Mouse (Mus musculus) heart, adult 2 months (tissue): Measurements from ENCODE around the gene Lmna. TPM values are rescaled to one million over a fixed set of nuclear protein-coding genes. Genes with fewer than 3 reads are reported as not detected.
A peak's percentile ranks its signal among the peaks of the same experiment; 100 is the strongest.

Experiments used
- DNase-seq, 2 experiments: peaks; one replicate each; pipeline ENCODE4 v3.0.0; 2021
- H3K27ac ChIP-seq: fragments of 200-600 bp; 2 replicates; pipeline ENCODE4 v1.8.1; 2022
- H3K27me3 ChIP-seq: fragments of 200-500 bp; 2 replicates; pipeline ENCODE4 v1.6.1; 2012; ENCODE audit warnings: mild to moderate bottlenecking, low read length, inconsistent platforms, mixed read lengths; ENCODE audit not compliant: control insufficient read depth, insufficient read depth
- H3K36me3 ChIP-seq: fragments of 200-500 bp; 2 replicates; pipeline ENCODE4 v1.6.1; 2012; ENCODE audit warnings: low read length, inconsistent platforms; ENCODE audit not compliant: control insufficient read depth, insufficient read depth
- H3K4me1 ChIP-seq: fragments of 200-500 bp; 2 replicates; pipeline ENCODE4 v1.6.1; 2011; ENCODE audit warnings: low read length; ENCODE audit not compliant: control insufficient read depth, insufficient read depth
- H3K4me3 ChIP-seq: fragments of 200-600 bp; 2 replicates; pipeline ENCODE4 v1.8.1; 2022
- H3K79me2 ChIP-seq: fragments of 200-500 bp; replicated peaks from 2 replicates; pipeline ENCODE4 v1.6.1; 2012; ENCODE audit warnings: mild to moderate bottlenecking, inconsistent platforms, low read length, moderate library complexity, mixed read lengths; ENCODE audit not compliant: control insufficient read depth, insufficient read depth
- H3K9ac ChIP-seq: fragments of 200-500 bp; 2 replicates; pipeline ENCODE4 v1.6.1; 2012; ENCODE audit warnings: low read depth, mild to moderate bottlenecking, control low read depth, inconsistent platforms, low read length, mixed read lengths
- CTCF ChIP-seq: fragments of 200-600 bp; IDR thresholded peaks from 2 replicates; pipeline ENCODE4 v1.8.1; 2022; ENCODE audit warnings: antibody characterized with exemption, mild to moderate bottlenecking, moderate library complexity
- EP300 ChIP-seq: fragments of 200-500 bp; IDR thresholded peaks from 2 replicates; pipeline ENCODE4 v1.6.1; 2011; ENCODE audit warnings: low read depth, low read length, control low read depth; ENCODE audit not compliant: insufficient read depth
- POLR2A ChIP-seq: fragments of 200-500 bp; IDR thresholded peaks from 2 replicates; pipeline ENCODE4 v1.6.1; 2011; ENCODE audit warnings: mild to moderate bottlenecking, low read depth, low read length, control low read depth; ENCODE audit not compliant: insufficient read depth
- WGBS: fragments of 180-500 bp; shearing (Covaris S2); methylation state at CpG from one replicate; pipeline ENCODE4 v1.1.7; 2018; 5-methylcytosine and 5-hydroxymethylcytosine counted together
- intact Hi-C: fragments of 180-260 bp; cut with DNase I; formaldehyde crosslinking; loops from one replicate; pipeline ENCODE4 v1.15.1; 2025
- polyA plus RNA-seq: library from polyadenylated mRNA; depleted of rRNA; stranded (reverse); fragments of >200 nt; gene quantifications from 2 replicates; pipeline ENCODE4 v1.2.3, GENCODE M21; 2012
- total RNA-seq, 2 experiments: library from RNA; stranded (reverse); gene quantifications; 2 replicates each; pipeline ENCODE4 v1.2.3; 2021

The Lmna gene
- total and polyA plus RNA-seq, 3 experiments = 85.2 to 138 (median 117) TPM

DNA sequence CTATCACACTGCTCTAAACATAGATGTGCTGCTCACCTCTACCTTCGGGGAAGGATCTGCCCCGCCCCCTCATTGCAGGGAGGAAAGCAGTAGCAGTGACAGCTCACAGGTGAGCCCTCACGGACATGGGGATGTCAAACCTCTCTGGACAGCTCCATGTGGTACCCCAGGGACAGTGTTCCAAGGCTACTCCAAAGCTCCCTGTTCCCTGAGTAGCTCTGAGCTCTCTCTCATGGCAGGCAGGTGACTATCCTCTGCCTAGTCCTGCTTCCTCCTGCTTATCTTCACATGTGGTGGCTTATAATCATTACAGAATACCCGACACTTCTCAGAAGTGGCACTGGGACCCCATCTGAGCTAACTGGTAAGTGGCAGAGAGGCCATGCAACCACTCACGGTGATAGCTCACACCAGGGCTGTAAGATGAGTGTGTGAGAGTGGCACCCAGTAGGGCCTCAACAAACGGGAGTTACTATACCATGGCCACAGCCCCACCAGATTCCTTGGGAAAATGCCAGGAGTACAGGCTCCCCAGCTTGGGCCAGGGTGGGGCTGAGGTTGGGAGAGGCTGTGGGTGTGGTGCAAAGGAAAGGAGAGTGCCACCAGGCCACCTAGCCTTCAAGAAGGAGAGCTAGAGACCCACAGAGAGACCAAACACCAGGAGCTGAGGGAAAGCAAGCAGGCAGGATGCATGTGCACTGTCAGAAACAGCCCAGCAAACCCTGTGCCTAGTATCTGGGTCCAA, 37.1 kb upstream of the Lmna start:
- H3K4me3 ChIP-seq = no peak overlapping the region
- no peaks in the 10 kb centered on the region for H3K79me2 ChIP-seq
- intact Hi-C loops = no loop called here
- no peak for DNase-seq
- no peak overlapping the region for H3K9ac ChIP-seq
- no peaks in the 10 kb centered on the region for H3K27me3 ChIP-seq
- TF ChIP-seq POLR2A = no peak
- TF ChIP-seq CTCF = no peak
- TF ChIP-seq EP300 = no peak
- H3K27ac ChIP-seq = no peak overlapping the region
- WGBS = 74% methylated on average over 6 of the region's 6 CpGs
- H3K36me3 ChIP-seq = no peaks in the 10 kb centered on the region
- H3K4me1 ChIP-seq = peaks cover 2% of the 10 kb centered on the region; the same call in 1 of the 2 replicates

DNA sequence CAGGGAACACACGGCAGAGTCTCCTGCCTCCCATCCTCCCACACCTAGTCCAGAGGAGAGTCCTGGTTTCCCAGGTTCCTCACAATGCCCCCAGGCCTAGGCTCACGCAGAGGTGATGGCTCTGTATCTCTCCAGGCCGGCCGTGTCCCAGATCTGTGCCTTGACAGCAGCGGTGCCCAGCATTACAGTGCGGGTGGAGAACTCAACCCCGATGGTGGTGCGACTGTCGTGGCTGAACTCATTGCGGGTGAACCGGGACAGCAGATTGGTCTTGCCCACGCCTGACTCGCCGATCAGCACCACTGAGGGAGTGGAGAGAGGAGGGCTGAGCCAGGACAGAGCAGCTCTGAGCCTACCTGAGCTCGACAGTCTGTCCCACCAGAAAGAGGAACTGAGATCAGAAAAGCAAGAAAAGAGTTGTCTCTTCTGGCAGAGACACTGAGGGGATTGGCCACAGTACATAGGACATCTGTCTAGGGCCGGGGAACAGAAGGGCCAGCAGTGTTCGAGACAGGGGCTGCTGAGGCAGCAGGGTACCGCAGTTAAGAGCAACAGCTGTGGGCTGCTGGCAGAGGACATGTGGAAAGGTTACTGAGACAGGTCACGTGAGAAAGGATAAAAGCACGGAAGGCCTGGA, 35.3 kb upstream of the Lmna start:
- H3K4me3 ChIP-seq = no peak overlapping the region
- 73% methylated on average over 20 of the region's 20 CpGs for WGBS
- TF ChIP-seq CTCF (no peak), EP300 (no peak)
- intact Hi-C loops = no loop called here
- no peaks in the 10 kb centered on the region for H3K27me3 ChIP-seq
- H3K36me3 ChIP-seq = no peaks in the 10 kb centered on the region
- no peaks in the 10 kb centered on the region for H3K4me1 ChIP-seq
- no peaks in the 10 kb centered on the region for H3K79me2 ChIP-seq
- H3K27ac ChIP-seq = no peak overlapping the region
- no peak overlapping the region for H3K9ac ChIP-seq
- DNase-seq = no peak

DNA sequence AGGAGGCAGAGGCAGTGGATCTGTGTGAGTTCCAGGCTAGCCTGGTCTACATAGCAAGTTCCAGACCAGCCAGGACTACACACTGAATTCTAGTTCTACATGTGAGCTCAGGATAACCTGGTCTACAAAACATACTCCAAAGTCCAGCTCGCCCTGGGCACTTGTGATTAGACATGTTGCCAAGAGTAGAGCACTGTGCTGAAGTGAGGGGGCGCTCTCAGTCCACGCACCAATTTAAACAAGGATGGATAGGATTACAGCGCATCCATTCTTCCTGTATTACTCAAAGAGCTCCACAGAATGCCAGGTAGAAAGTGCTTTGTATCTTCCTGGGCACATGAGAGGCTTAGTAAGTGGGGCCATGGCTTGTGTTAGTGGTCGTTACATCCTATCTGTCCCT, 34.8 kb upstream of the Lmna start:
- no peak overlapping the region for H3K4me3 ChIP-seq
- no peaks in the 10 kb centered on the region for H3K27me3 ChIP-seq
- no peak for DNase-seq
- H3K9ac ChIP-seq = no peak overlapping the region
- no peaks in the 10 kb centered on the region for H3K36me3 ChIP-seq
- intact Hi-C loops = no loop called here
- no peaks in the 10 kb centered on the region for H3K79me2 ChIP-seq
- WGBS = 37% methylated on average over 5 of the region's 5 CpGs
- TF ChIP-seq CTCF (peak; percentile 56), POLR2A (no peak)
- no peaks in the 10 kb centered on the region for H3K4me1 ChIP-seq
- H3K27ac ChIP-seq = no peak overlapping the region

DNA sequence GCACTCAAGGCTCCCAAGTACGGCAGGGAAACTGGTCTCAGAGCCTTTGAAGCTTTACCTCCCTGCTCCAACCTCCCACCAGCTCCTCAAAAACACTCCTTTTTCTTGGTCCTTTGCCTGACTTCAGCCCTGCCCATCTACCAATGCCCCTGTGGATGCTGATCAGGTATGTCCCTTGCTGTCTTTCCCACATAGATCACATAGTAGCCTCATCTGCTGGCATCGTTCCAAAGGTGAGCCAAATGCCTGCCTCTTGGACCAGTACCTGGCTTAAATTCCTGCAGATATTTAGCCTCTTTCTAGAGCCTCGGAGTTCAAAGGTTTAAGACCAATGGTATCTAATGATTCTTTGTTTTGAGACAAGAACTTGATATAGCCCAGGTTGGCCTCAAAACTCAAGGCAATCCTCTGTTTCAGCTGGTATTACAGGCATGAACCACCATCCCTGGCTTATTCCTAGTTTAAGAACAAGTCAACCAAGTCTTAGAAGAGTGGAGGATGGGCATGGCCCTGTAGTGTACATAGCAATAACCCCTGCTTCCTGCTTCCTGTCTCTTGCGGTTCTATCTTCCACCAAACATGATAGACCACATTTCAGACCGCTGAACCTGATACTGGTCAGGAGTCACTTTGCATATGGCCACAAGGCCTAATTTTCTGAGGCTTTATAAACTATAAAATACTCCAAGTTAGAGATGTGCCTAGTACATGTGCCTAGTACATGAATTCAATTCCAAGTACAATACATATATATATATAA, 34.1 kb upstream of the Lmna start:
- H3K79me2 ChIP-seq = no peaks in the 10 kb centered on the region
- WGBS = 62% methylated on average over 5 of the region's 5 CpGs
- H3K27me3 ChIP-seq = no peaks in the 10 kb centered on the region
- intact Hi-C loops = no loop called here
- TF ChIP-seq EP300 (no peak), POLR2A (no peak), CTCF (no peak)
- H3K36me3 ChIP-seq = no peaks in the 10 kb centered on the region
- no peak overlapping the region for H3K27ac ChIP-seq
- no peak overlapping the region for H3K4me3 ChIP-seq
- H3K9ac ChIP-seq = no peak overlapping the region
- no peak for DNase-seq
- H3K4me1 ChIP-seq = no peaks in the 10 kb centered on the region

DNA sequence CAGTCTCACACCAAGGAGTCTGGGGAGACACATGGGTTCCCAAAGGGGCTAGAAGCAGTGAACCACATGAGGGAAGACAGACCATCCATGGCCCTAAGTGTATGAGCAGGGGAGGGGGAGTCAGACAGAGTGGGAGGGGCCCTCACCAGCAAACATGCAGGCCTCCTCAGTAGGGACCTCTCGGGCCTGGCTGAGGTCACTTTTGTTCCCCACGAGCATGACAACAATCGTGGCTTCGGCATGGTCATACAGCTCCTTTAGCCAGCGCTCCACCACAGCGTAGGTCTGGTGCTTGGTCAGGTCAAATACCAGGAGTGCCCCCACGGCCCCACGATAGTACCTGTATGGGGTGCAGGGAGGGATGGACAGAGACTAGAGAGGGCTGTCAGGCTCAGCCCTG, 33.4 kb upstream of the Lmna start:
- no peak for TF ChIP-seq EP300
- TF ChIP-seq CTCF = no peak
- no peak for TF ChIP-seq POLR2A
- Histone ChIP-seq H3K9ac (no peak overlapping the region), H3K27ac (no peak overlapping the region), H3K27me3 (no peaks in the 10 kb centered on the region), H3K36me3 (no peaks in the 10 kb centered on the region), H3K4me3 (no peak overlapping the region), H3K79me2 (no peaks in the 10 kb centered on the region), H3K4me1 (no peaks in the 10 kb centered on the region)
- WGBS = 88% methylated on average over 8 of the region's 8 CpGs
- no peak for DNase-seq
- intact Hi-C loops = no loop called here

DNA sequence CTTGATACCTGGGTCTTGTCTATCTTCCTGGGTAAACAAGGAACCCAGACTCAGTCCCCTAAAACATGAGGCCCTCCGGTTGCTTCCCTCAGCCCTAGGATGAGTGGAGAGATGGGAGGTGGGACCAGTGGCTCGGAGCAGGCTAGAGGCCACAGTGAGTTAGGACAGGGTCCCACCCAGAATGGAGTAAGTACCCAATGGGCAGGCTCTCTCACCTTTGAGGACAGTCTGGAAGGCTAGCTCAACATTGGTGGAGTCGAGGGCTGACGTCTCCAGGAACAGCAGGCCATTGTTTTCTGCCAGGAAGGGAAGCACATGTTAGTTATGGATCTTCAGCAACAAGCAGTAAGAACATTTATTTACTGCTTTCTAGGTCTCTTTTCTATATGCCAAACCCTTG, 32.7 kb upstream of the Lmna start:
- Histone ChIP-seq H3K36me3 (no peaks in the 10 kb centered on the region), H3K79me2 (no peaks in the 10 kb centered on the region), H3K27me3 (no peaks in the 10 kb centered on the region), H3K4me3 (no peak overlapping the region), H3K9ac (no peak overlapping the region), H3K27ac (no peak overlapping the region), H3K4me1 (no peaks in the 10 kb centered on the region)
- intact Hi-C loops = no loop called here
- no peak for DNase-seq
- no peak for TF ChIP-seq CTCF
- WGBS = 65% methylated on average over 4 of the region's 4 CpGs
